Mouse (Mus musculus): Measurements from ENCODE around the gene Pde4c.

Pde4c gene

DNA sequence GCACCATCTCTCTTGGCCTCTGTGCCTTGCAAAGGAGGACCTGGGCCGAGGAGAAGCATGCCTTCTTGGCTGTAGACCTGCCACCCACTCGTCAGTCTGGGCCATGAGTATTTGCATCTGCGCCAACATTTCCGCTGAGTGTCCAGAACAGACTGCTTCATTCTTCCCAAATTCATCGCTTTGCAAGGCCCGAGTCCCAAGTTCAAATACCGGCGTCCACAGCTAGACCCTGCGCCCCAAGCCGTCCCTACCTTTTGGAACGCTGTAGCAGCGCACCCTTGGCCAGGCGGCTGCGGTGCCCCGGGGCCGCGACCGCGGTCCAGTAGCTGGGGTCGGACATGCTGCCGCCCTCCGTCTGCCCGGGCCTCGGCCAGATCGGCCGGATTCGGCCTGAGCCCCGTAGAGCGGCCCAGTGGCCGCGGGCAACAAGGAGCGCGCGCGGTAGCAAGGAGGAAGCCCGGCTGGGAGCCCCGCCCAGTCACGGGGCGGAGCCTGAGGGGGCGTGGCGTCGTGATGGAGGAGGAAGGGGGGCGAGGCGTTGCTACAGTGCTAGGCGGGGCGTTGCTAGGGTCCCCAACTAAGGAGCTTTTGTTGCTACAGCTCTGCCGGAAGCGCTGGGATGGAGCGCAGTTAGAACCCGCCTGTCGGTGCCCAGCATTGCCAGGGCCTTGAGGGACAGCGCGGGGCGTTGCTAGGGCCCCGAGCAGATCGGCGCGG lies 68.6 kb downstream of the Pde4c start:
- peak; percentile 98 for DNase-seq

- no peak for DNase-seq
Measured at GRCm38 (mm10) chr8:70792700-70793099, 69.2 kb downstream of the Pde4c start.

GRCm38 (mm10) chr8:70794215-70794614 lies 70.7 kb downstream of the Pde4c start:
- DNase-seq = no peak

DNA sequence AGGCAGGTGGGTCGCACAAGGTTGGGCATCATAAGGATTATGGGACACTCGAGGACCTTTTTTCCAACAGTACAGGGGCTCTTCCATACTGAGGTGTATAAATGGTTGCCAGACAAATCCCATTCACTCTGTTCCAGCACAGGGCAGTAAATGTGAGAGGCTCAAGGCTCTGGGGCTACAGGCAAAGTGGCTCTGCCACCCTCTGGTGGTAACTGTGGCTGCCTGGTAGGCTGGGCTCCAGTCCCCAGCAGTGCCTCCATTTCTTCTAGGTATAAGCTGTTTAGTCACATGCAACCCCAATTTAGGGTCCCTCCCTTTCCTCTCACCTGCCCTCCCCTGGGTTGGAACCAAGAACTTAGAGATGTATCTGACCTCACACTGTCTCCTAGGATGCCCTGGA lies 71.8 kb downstream of the Pde4c start:
- no peak for DNase-seq

GRCm38 (mm10) chr8:70796403-70797080 lies 73.0 kb downstream of the Pde4c start:
- no peak for DNase-seq

DNA sequence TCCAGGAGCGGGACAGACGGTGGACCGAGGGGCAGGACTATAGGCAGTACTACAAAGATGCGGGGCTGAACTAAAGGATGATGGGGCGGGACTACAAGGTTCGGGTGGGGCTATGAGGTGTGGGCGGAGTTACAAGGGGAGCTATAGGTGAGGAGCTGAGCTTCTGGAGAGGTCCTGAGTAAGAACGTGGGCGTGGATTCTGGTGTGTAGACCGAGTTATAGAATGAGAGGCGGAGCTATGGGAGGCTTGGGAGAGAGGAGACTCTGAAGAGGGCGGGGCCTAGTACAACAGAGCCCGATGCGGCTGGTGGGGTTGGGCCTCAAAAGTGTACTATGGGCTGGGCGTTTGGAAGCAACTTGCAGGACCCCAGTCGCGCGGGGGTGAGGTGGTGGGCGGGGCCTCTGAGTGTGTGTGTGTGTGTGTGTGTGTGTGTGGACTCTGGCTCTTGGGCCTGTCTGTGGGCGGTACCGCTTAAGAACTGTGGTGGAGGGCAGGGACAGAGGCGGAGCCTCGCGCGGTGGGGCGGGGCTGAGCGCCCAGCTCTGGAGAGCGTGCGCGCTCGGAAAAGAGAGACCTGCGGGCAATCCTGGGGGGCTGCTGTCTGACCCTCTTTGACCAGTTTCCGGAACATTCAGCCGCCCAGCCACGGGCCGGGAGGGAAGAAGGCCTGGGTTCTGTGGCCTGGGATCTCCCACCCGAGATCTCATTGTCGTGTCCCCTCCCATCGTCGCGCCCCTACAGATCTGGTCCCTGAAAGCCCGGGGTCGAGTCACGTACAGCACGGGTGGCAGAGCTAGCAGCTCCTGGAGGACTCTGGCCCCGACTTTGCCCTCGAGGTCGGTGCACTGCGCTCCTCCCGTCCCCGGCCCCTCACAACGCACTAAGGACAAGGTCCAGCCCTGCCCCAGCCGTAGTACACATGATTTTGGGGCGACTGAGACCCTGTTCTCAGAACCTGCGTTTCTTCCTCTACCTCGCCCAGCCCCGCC lies 73.9 kb downstream of the Pde4c start:
- DNase-seq = peak; percentile 94

DNA sequence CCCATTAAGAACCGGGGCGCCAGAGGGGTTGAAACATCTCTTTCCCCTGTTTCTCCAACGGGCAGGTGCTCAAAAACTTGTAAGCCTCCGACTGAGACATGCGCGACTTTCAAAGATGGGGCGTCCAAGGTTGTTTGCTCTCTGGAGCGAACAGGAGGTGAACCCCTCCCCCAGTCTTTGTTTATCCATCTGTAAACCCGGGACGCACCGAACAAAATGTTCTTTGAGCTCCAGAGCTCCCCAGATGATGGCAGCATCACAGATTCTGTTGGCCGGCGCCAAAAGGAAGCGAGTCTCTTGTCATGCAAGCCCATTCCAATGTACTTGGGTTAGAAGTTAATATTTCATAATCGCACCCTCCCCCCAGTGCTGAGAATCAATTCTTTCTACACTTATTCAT lies 74.8 kb downstream of the Pde4c start:
- DNase-seq = no peak

GRCm38 (mm10) chr8:70800648-70801047 lies 77.1 kb downstream of the Pde4c start:
- no peak for DNase-seq

All from embryo, embryonic 11 days (tissue).